Mouse (Mus musculus) cerebellum, adult 2 months (tissue): ENCODE data around the gene Lgals9.

Experiments used
- CTCF ChIP-seq: fragments of 200-500 bp; IDR thresholded peaks from 2 replicates; pipeline ENCODE4 v1.5.1; 2011; ENCODE audit warnings: low read depth, mild to moderate bottlenecking, control low read depth, low read length, moderate library complexity, borderline replicate concordance; ENCODE audit not compliant: insufficient read depth
- POLR2A ChIP-seq: fragments of 200-500 bp; IDR thresholded peaks from 2 replicates; pipeline ENCODE4 v1.6.1; 2011; ENCODE audit warnings: low read length, control low read depth, borderline replicate concordance; ENCODE audit not compliant: insufficient read depth

DNA sequence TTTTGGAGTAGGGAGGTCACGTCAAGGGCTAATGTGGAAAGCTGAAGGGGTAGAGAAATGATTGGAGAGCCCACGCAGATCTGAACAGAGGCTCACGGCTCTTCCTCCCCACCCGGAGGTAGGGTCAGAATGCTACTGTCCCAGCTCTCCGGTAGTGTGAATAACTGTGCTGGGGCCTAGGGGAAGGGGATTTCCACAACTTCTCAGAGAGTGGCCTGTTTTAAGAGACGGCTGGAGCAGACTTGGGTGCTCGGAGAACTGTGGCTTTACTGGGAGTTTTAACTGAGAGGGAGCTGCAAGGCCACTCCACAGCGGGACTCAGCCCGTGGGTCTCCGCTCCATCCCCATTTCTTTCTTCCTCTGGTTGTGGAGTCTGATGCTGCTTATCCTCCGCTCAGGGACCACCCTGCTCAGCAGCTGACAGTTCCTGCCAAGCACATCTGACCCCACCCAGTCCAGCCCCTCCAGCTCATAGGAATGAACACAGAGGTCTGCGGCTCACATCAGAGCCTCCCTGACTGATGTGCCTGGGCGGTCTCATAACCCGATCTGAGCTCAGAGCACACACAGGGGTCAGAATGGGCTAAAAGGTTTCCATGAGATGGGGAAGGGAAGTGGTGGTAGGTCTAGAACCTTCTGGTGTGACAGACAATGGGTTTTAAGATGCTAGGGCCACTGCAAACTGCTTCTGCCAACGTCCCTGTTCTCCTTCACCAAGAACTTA lies 30.0 kb upstream of the Lgals9 start:
- TF ChIP-seq CTCF (no peak), POLR2A (no peak)
